Mouse (Mus musculus) G1E (cell line): ENCODE measurements around the gene Palmd.

ENCODE experiments used
- CTCF ChIP-seq: IDR thresholded peaks from 2 replicates; pipeline ENCODE4 v1.5.1; 2012; ENCODE audit warnings: low read depth, low read length, inconsistent platforms, mixed read lengths
- GATA1 ChIP-seq: IDR thresholded peaks from 2 replicates; pipeline ENCODE4 v1.6.1; 2012; ENCODE audit warnings: borderline replicate concordance, low read length, inconsistent platforms, mixed read lengths
- POLR2AphosphoS5 ChIP-seq: IDR thresholded peaks from 2 replicates; pipeline ENCODE4 v1.6.1; 2012; ENCODE audit warnings: low read depth, low read length, inconsistent platforms; ENCODE audit not compliant: insufficient replicate concordance
- TAL1 ChIP-seq: conservative IDR thresholded peaks from 2 replicates; pipeline ENCODE4 v1.6.1; 2012; ENCODE audit warnings: low read depth, low read length, inconsistent platforms, mixed read lengths

DNA sequence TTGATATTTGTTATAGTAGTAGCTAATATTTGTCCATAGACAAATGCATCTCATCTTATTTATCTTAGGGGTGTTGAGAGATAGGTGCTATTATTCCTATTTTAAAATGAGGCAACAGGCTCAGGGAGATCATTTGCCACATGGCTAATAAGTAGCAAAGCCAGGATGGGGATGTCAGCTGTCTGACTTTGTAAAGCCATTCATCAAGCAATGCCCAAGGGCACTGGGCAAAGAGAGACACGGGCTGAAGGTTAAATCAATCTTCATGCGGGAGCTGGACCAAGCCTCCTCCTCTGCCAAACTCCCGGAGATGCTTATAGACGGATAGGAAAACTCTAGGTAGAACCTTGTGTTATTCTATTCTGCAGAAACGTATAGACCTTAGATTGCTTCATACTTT, 999 bp upstream of the Palmd start:
- TF ChIP-seq CTCF = no peak
- TF ChIP-seq GATA1 = no peak
- no peak for TF ChIP-seq POLR2AphosphoS5
- TF ChIP-seq TAL1 = no peak
